Mouse (Mus musculus): Measurements from ENCODE around the gene Ivns1abp. TPM values are rescaled to one million over a fixed set of nuclear protein-coding genes. Genes with fewer than 3 reads are reported as not detected.

Gene Ivns1abp
- polyA plus RNA-seq, 1 experiment from 2014 or later, result 221 TPM

GRCm38 (mm10) chr1:151367721-151368324, 23.5 kb downstream of the Ivns1abp start:
- WGBS, result 92% methylated on average over 5 of the region's 5 CpGs

DNA sequence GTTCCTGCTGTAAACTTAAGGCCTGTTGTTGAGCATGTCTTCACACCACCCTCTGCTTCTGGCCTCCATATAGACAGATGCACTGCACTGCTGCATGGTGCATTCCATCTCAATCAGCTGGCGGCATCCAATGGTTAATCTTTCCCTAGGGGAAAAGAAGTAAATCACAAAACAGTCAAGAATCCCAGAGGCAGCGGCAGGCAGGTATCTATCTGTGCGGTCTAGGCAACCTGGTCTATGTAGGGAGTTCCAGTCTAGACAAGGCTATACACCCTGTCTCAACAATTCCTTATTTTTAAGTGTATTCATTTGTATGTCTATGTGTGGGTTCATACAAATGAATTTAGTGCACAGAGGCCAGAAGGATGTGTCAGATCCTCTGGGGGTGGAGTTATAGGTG, 24.2 kb downstream of the Ivns1abp start:
- Histone ChIP-seq H3K36me3 (ENCODE audit: control insufficient read depth, insufficient read depth, low read length) (peaks cover 74% of the 10 kb centered on the region), H3K4me2 (ENCODE audit: low read depth, low read length) (no peak overlapping the region), H3K27ac (replicated peaks; ENCODE audit: low read depth, low read length) (no peak overlapping the region), H3K9me3 (ENCODE audit: control insufficient read depth, low read length) (no peaks in the 10 kb centered on the region), H3K9ac (ENCODE audit: low read depth, low read length) (no peak overlapping the region), H3K27me3 (replicated peaks; ENCODE audit: control insufficient read depth, insufficient read depth, low read length) (no peaks in the 10 kb centered on the region), H3K4me3 (ENCODE audit: low read depth, low read length) (no peak overlapping the region), H3K4me1 (ENCODE audit: control insufficient read depth, insufficient read depth, low read length) (no peaks in the 10 kb centered on the region)
- DNase-seq (ENCODE audit: low spot score), result no peak
- peak; percentile 20; the same call in 1 of the 2 replicates for ATAC-seq (ENCODE audit: low read depth)
- 85% methylated on average over 3 of the region's 3 CpGs for WGBS

More at GRCm38 (mm10) chr1:151367721-151368324, 23.5 kb downstream of the Ivns1abp start:
- H3K4me2 ChIP-seq (ENCODE audit: low read depth, low read length), result no peak overlapping the region
- no peak overlapping the region for H3K27ac ChIP-seq (replicated peaks; ENCODE audit: low read depth, low read length)
- DNase-seq (ENCODE audit: low spot score) (no peak), ATAC-seq (ENCODE audit: low read depth) (no peak)
- no peaks in the 10 kb centered on the region for H3K4me1 ChIP-seq (ENCODE audit: control insufficient read depth, insufficient read depth, low read length)
- H3K9ac ChIP-seq (ENCODE audit: low read depth, low read length), result no peak overlapping the region
- peaks cover 81% of the 10 kb centered on the region for H3K36me3 ChIP-seq (ENCODE audit: control insufficient read depth, insufficient read depth, low read length)
- H3K4me3 ChIP-seq (ENCODE audit: low read depth, low read length), result no peak overlapping the region
- no peaks in the 10 kb centered on the region for H3K27me3 ChIP-seq (replicated peaks; ENCODE audit: control insufficient read depth, insufficient read depth, low read length)
- H3K9me3 ChIP-seq (ENCODE audit: control insufficient read depth, low read length), result no peaks in the 10 kb centered on the region

- no peak overlapping the region for H3K27ac ChIP-seq (replicated peaks; ENCODE audit: low read depth, low read length)
- H3K36me3 ChIP-seq (ENCODE audit: control insufficient read depth, insufficient read depth, low read length), result peaks cover 53% of the 10 kb centered on the region
- H3K4me2 ChIP-seq (ENCODE audit: low read depth, low read length), result no peak overlapping the region
- DNase-seq (ENCODE audit: low spot score) (no peak), ATAC-seq (ENCODE audit: low read depth) (no peak)
- no peaks in the 10 kb centered on the region for H3K27me3 ChIP-seq (replicated peaks; ENCODE audit: control insufficient read depth, insufficient read depth, low read length)
- H3K9ac ChIP-seq (ENCODE audit: low read depth, low read length), result no peak overlapping the region
- H3K4me3 ChIP-seq (ENCODE audit: low read depth, low read length), result no peak overlapping the region
- H3K4me1 ChIP-seq (ENCODE audit: control insufficient read depth, insufficient read depth, low read length), result no peaks in the 10 kb centered on the region
- 78% methylated on average over 3 of the region's 3 CpGs for WGBS
- H3K9me3 ChIP-seq (ENCODE audit: control insufficient read depth, low read length), result no peaks in the 10 kb centered on the region
These were observed 26.3 kb downstream of the Ivns1abp start for GRCm38 (mm10) chr1:151370573-151370972.

GRCm38 (mm10) chr1:151371543-151371942, 27.3 kb downstream of the Ivns1abp start:
- Histone ChIP-seq H3K9ac (ENCODE audit: low read depth, low read length) (no peak overlapping the region), H3K4me3 (ENCODE audit: low read depth, low read length) (no peak overlapping the region), H3K27me3 (replicated peaks; ENCODE audit: control insufficient read depth, insufficient read depth, low read length) (no peaks in the 10 kb centered on the region), H3K36me3 (ENCODE audit: control insufficient read depth, insufficient read depth, low read length) (peaks cover 47% of the 10 kb centered on the region), H3K4me1 (ENCODE audit: control insufficient read depth, insufficient read depth, low read length) (no peaks in the 10 kb centered on the region), H3K4me2 (ENCODE audit: low read depth, low read length) (no peak overlapping the region), H3K27ac (replicated peaks; ENCODE audit: low read depth, low read length) (no peak overlapping the region), H3K9me3 (ENCODE audit: control insufficient read depth, low read length) (no peaks in the 10 kb centered on the region)
- WGBS, result 85% methylated on average over 5 of the region's 5 CpGs
- DNase-seq (ENCODE audit: low spot score), result no peak
- no peak for ATAC-seq (ENCODE audit: low read depth)

- DNase-seq (ENCODE audit: low spot score), result no peak
- 93% methylated on average over 1 of the region's 1 CpGs for WGBS
- no peak for ATAC-seq (ENCODE audit: low read depth)
- Histone ChIP-seq H3K36me3 (ENCODE audit: control insufficient read depth, insufficient read depth, low read length) (peaks cover 45% of the 10 kb centered on the region), H3K4me3 (ENCODE audit: low read depth, low read length) (no peak overlapping the region), H3K27me3 (replicated peaks; ENCODE audit: control insufficient read depth, insufficient read depth, low read length) (no peaks in the 10 kb centered on the region), H3K27ac (replicated peaks; ENCODE audit: low read depth, low read length) (no peak overlapping the region), H3K9me3 (ENCODE audit: control insufficient read depth, low read length) (no peaks in the 10 kb centered on the region), H3K4me2 (ENCODE audit: low read depth, low read length) (no peak overlapping the region), H3K9ac (ENCODE audit: low read depth, low read length) (no peak overlapping the region), H3K4me1 (ENCODE audit: control insufficient read depth, insufficient read depth, low read length) (no peaks in the 10 kb centered on the region)
These were observed 28.5 kb downstream of the Ivns1abp start for GRCm38 (mm10) chr1:151372823-151373222.

DNA sequence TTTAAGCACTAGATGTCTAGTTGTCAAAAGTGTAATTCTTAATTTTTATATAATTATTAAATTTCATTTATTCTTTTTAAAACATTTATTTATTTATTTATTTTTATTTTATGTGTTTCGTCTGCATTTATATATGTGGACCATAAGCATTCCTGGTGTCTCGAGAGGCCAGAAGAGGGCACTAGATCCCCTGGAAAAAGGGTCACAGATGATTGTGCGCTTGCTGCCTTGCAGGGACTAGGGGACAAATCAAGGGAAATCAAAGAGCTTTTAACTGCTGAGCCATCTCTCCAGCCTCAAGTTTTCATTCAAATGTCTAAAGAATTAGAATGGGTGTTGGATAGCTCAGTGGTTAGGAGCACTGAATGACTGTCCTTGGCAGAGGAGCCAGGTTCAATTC, 33.1 kb downstream of the Ivns1abp start:
- H3K9me3 ChIP-seq (ENCODE audit: control insufficient read depth, low read length), result no peaks in the 10 kb centered on the region
- 85% methylated on average over 3 of the region's 3 CpGs for WGBS
- no peak overlapping the region for H3K4me3 ChIP-seq (ENCODE audit: low read depth, low read length)
- ATAC-seq (ENCODE audit: low read depth), result no peak
- H3K4me1 ChIP-seq (ENCODE audit: control insufficient read depth, insufficient read depth, low read length), result no peaks in the 10 kb centered on the region
- no peaks in the 10 kb centered on the region for H3K27me3 ChIP-seq (replicated peaks; ENCODE audit: control insufficient read depth, insufficient read depth, low read length)
- H3K9ac ChIP-seq (ENCODE audit: low read depth, low read length), result no peak overlapping the region
- no peak for DNase-seq (ENCODE audit: low spot score)
- H3K27ac ChIP-seq (replicated peaks; ENCODE audit: low read depth, low read length), result no peak overlapping the region
- 0 out of 2 replicates have a peak, but pooled peaks cover 35% of the 10 kb centered on the region for H3K36me3 ChIP-seq (ENCODE audit: control insufficient read depth, insufficient read depth, low read length)
- H3K4me2 ChIP-seq (ENCODE audit: low read depth, low read length), result no peak overlapping the region

- peaks cover 38% of the 10 kb centered on the region for H3K36me3 ChIP-seq (ENCODE audit: control insufficient read depth, insufficient read depth, low read length)
- H3K4me2 ChIP-seq (ENCODE audit: low read depth, low read length), result no peak overlapping the region
- 96% methylated on average over 1 of the region's 1 CpGs for WGBS
- H3K9ac ChIP-seq (ENCODE audit: low read depth, low read length), result no peak overlapping the region
- H3K9me3 ChIP-seq (ENCODE audit: control insufficient read depth, low read length), result no peaks in the 10 kb centered on the region
- no peaks in the 10 kb centered on the region for H3K27me3 ChIP-seq (replicated peaks; ENCODE audit: control insufficient read depth, insufficient read depth, low read length)
- H3K4me3 ChIP-seq (ENCODE audit: low read depth, low read length), result no peak overlapping the region
- H3K27ac ChIP-seq (replicated peaks; ENCODE audit: low read depth, low read length), result no peak overlapping the region
- ATAC-seq (ENCODE audit: low read depth) (no peak), DNase-seq (ENCODE audit: low spot score) (no peak)
- H3K4me1 ChIP-seq (ENCODE audit: control insufficient read depth, insufficient read depth, low read length), result no peaks in the 10 kb centered on the region
These were observed 45.8 kb downstream of the Ivns1abp start for GRCm38 (mm10) chr1:151390029-151390428.

DNA sequence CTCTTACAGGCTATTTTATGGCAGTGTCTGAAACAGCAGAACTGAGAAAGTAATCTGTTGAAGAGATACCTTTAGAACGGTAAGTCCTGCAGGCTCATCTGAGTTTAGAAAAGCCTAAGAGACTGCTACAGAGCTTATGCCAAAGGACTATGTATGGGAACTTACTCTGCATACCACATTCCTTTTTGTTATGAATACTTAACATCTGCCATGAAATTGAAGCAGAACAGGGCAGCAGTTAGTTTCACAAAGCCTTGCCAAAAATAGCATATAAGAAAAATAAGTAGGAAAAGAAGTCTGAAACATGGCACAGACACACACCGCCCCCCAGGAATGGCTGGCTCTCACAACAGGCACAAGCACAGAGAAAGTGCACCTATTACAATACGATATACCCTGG, 65.5 kb downstream of the Ivns1abp start:
- H3K27ac ChIP-seq (replicated peaks; ENCODE audit: low read depth, low read length), result peak overlapping the region; percentile 58

More for the DNA sequence above, 65.5 kb downstream of the Ivns1abp start:
- peaks cover 38% of the 10 kb centered on the region for H3K36me3 ChIP-seq (ENCODE audit: control insufficient read depth, insufficient read depth, low read length)
- H3K9me3 ChIP-seq (ENCODE audit: control insufficient read depth, low read length), result no peaks in the 10 kb centered on the region
- ATAC-seq (ENCODE audit: low read depth), result peak; percentile 44
- no peak overlapping the region for H3K4me2 ChIP-seq (ENCODE audit: low read depth, low read length)
- 39% methylated on average over 3 of the region's 3 CpGs for WGBS
- 0 out of 2 replicates have a peak, but pooled peaks cover 7% of the 10 kb centered on the region for H3K4me1 ChIP-seq (ENCODE audit: control insufficient read depth, insufficient read depth, low read length)
- no peaks in the 10 kb centered on the region for H3K27me3 ChIP-seq (replicated peaks; ENCODE audit: control insufficient read depth, insufficient read depth, low read length)
- no peak overlapping the region for H3K9ac ChIP-seq (ENCODE audit: low read depth, low read length)
- DNase-seq (ENCODE audit: low spot score), result peak; percentile 72
- no peak overlapping the region for H3K4me3 ChIP-seq (ENCODE audit: low read depth, low read length)
